Comparison of ENCODE assay signal across 12 mouse cellular contexts in genomic region chr5:147068876-147069275, GRCm38 (mm10). TPM values are rescaled to one million over a fixed set of nuclear protein-coding genes. Genes with fewer than 3 reads are reported as not detected.
DNase-seq lines count a peak whose midpoint lies in the region; ATAC-seq lines count a peak whose summit lies in the region.
"Had no signal": no experiment of that assay in that cellular context is flagged by ENCODE, and none has a peak within 500 bp of the region (broad histone marks: within the 10 kb centered on the region; RNA-seq: fewer than 3 reads in every experiment).

No protein-coding gene starts in this region.

- ATAC-seq in granulocyte monocyte progenitor cell, adult 5-6 weeks (replicated peaks; ENCODE audit: poor library complexity, severe bottlenecking): no peak
- ATAC-seq: liver, embryonic 12.5 days had no signal

- intact Hi-C loops in left cerebral cortex, postnatal 4 days (cut with DNase I): no loop called here

- DNase-seq in left cerebral cortex, postnatal 4 days: peak; percentile 56
- no peak for DNase-seq in left cerebral cortex, adult 11 months (ENCODE audit: low spot score)
- DNase-seq in cerebellum, adult 11 months: peak; percentile 70
- DNase-seq in cerebellum, adult 9-10 months: peak; percentile 88
- DNase-seq in layer of hippocampus, adult 9-10 months (ENCODE audit: low spot score): peak; percentile 77
- no peak for DNase-seq in urinary bladder, postnatal 10 days (ENCODE audit: low spot score)
- DNase-seq: adrenal gland, postnatal 36 days; embryo, embryonic 11 days; heart, adult 2 months; kidney, adult 11 months had no signal

RNA-seq across cellular contexts. Expression of gene Lnx2, which starts 7.5 kb away (rescaled TPM):
- 10 to 100 TPM in 1 of 2 experiments, 1 to 10 TPM in 1; 9.7 to 10.7 TPM for total RNA-seq in left cerebral cortex, postnatal 4 days (2021)
- 7.9 and 8.9 TPM in 2 replicates for total RNA-seq in granulocyte monocyte progenitor cell, adult 5-6 weeks (2014; fragmentation: Nextera tagmentation)
- 5.6 and 11.3 TPM in 2 replicates for total RNA-seq in granulocyte monocyte progenitor cell, adult 5-6 weeks (2017)

RNA-seq across cellular contexts. Expression of gene Polr1d, which starts 8.0 kb away (rescaled TPM):
- 10 to 100 TPM; 93.0 to 96.0 TPM for total RNA-seq in left cerebral cortex, postnatal 4 days (2021)
- total RNA-seq in granulocyte monocyte progenitor cell, adult 5-6 weeks (2014; fragmentation: Nextera tagmentation): 135 and 160 TPM in 2 replicates
- total RNA-seq in granulocyte monocyte progenitor cell, adult 5-6 weeks (2017): 133 and 146 TPM in 2 replicates

Comparison
In these comparisons a context has a peak if more than half of its experiments do, and no peak if none do; other contexts are left out.
1. DNase-seq: peak in left cerebral cortex, postnatal 4 days (single experiment), cerebellum, adult 11 months (single experiment), cerebellum, adult 9-10 months (single experiment) and layer of hippocampus, adult 9-10 months (single experiment); none in left cerebral cortex, adult 11 months (single experiment) and urinary bladder, postnatal 10 days (single experiment).